Mouse (Mus musculus) cortical plate, adult 2 months (tissue): ENCODE data around the gene Gpm6b. TPM values are rescaled to one million over a fixed set of nuclear protein-coding genes. Genes with fewer than 3 reads are reported as not detected.

ENCODE experiments used
- H3K27ac ChIP-seq: fragments of 200-500 bp; 2 replicates; pipeline ENCODE4 v1.5.1; 2012; ENCODE audit warnings: low read length, control low read depth, inconsistent platforms; ENCODE audit not compliant: insufficient read depth
- H3K4me1 ChIP-seq: fragments of 200-500 bp; 2 replicates; pipeline ENCODE4 v1.6.1; 2011; ENCODE audit warnings: low read length; ENCODE audit not compliant: control insufficient read depth, insufficient read depth
- H3K4me3 ChIP-seq: fragments of 200-500 bp; 2 replicates; pipeline ENCODE4 v1.5.1; 2011; ENCODE audit warnings: mild to moderate bottlenecking, low read length, control low read depth; ENCODE audit not compliant: insufficient read depth
- CTCF ChIP-seq: fragments of 200-500 bp; IDR thresholded peaks from 2 replicates; pipeline ENCODE4 v1.5.1; 2011; ENCODE audit warnings: mild to moderate bottlenecking, control low read depth, low read length; ENCODE audit not compliant: insufficient read depth; ENCODE audit errors: extremely low read depth
- POLR2A ChIP-seq: fragments of 200-500 bp; IDR thresholded peaks from 2 replicates; pipeline ENCODE4 v1.6.1; 2011; ENCODE audit warnings: mild to moderate bottlenecking, low read length, control low read depth; ENCODE audit not compliant: insufficient read depth; ENCODE audit errors: extremely low read depth
- polyA plus RNA-seq: library from polyadenylated mRNA; depleted of rRNA; stranded (reverse); fragments of >200 nt; gene quantifications from 2 replicates; pipeline ENCODE4 v1.2.3, GENCODE M21; 2012; rRNA removed

Gene Gpm6b
- polyA plus RNA-seq, result 609 and 616 TPM in 2 replicates

- Histone ChIP-seq H3K4me3 (peak within 1 kb of the TSS; percentile 91), H3K27ac (peak within 1 kb of the TSS; percentile 89), H3K4me1 (no peaks in the 10 kb centered on the region)
- TF ChIP-seq CTCF, result no peak
- TF ChIP-seq POLR2A, result no peak
Measured at GRCm38 (mm10) chrX:166238831-166239460, at the start of gene Gpm6b. Gpm6b (plus strand) TSS chrX:166238911.

- Histone ChIP-seq H3K27ac (no peak overlapping the region), H3K4me3 (no peak overlapping the region), H3K4me1 (no peaks in the 10 kb centered on the region; the same call in 1 of the 2 replicates)
- no peak for TF ChIP-seq CTCF
- no peak for TF ChIP-seq POLR2A
Measured at GRCm38 (mm10) chrX:166196327-166196726, 42.4 kb upstream of the Gpm6b start.

GRCm38 (mm10) chrX:166198266-166198665 is 40.4 kb upstream of the Gpm6b start:
- Histone ChIP-seq H3K27ac (no peak overlapping the region), H3K4me1 (no peaks in the 10 kb centered on the region; the same call in 1 of the 2 replicates), H3K4me3 (no peak overlapping the region)
- no peak for TF ChIP-seq CTCF
- no peak for TF ChIP-seq POLR2A

- TF ChIP-seq CTCF, result no peak
- TF ChIP-seq POLR2A, result no peak
Measured at GRCm38 (mm10) chrX:166199812-166200211, 38.9 kb upstream of the Gpm6b start.

GRCm38 (mm10) chrX:166214576-166214975 is 24.1 kb upstream of the Gpm6b start:
- Histone ChIP-seq H3K4me1 (no peaks in the 10 kb centered on the region; the same call in 1 of the 2 replicates), H3K4me3 (no peak overlapping the region), H3K27ac (no peak overlapping the region)
- no peak for TF ChIP-seq POLR2A
- no peak for TF ChIP-seq CTCF

More at GRCm38 (mm10) chrX:166199812-166200211, 38.9 kb upstream of the Gpm6b start:
- Histone ChIP-seq H3K27ac (no peak overlapping the region), H3K4me3 (no peak overlapping the region), H3K4me1 (no peaks in the 10 kb centered on the region; the same call in 1 of the 2 replicates)

GRCm38 (mm10) chrX:166216248-166216647 is 22.5 kb upstream of the Gpm6b start:
- Histone ChIP-seq H3K27ac (no peak overlapping the region), H3K4me1 (no peaks in the 10 kb centered on the region; the same call in 1 of the 2 replicates), H3K4me3 (no peak overlapping the region)
- TF ChIP-seq CTCF (no peak), POLR2A (no peak)

GRCm38 (mm10) chrX:166216720-166217119 is 22.0 kb upstream of the Gpm6b start:
- Histone ChIP-seq H3K27ac (no peak overlapping the region), H3K4me1 (no peaks in the 10 kb centered on the region; the same call in 1 of the 2 replicates), H3K4me3 (no peak overlapping the region)
- no peak for TF ChIP-seq CTCF
- no peak for TF ChIP-seq POLR2A

- TF ChIP-seq POLR2A (no peak), CTCF (no peak)
- Histone ChIP-seq H3K4me3 (no peak overlapping the region), H3K27ac (no peak overlapping the region), H3K4me1 (no peaks in the 10 kb centered on the region)
Measured at GRCm38 (mm10) chrX:166219331-166219730, 19.4 kb upstream of the Gpm6b start.

GRCm38 (mm10) chrX:166226856-166227255 is 11.9 kb upstream of the Gpm6b start:
- Histone ChIP-seq H3K27ac (no peak overlapping the region), H3K4me3 (no peak overlapping the region), H3K4me1 (peaks cover 2% of the 10 kb centered on the region)
- no peak for TF ChIP-seq POLR2A
- TF ChIP-seq CTCF, result no peak

- peaks cover 2% of the 10 kb centered on the region for H3K4me1 ChIP-seq
- no peak overlapping the region for H3K27ac ChIP-seq
- TF ChIP-seq POLR2A (no peak), CTCF (no peak)
- no peak overlapping the region for H3K4me3 ChIP-seq
Measured at GRCm38 (mm10) chrX:166229750-166230149, 9.0 kb upstream of the Gpm6b start.
